Mouse (Mus musculus) MEL (cell line): Measurements from ENCODE around the gene Cela1.

Source experiments
- GABPA ChIP-seq: IDR thresholded peaks from 2 replicates; pipeline ENCODE4 v1.6.1; 2012; ENCODE audit warnings: low read depth, mild to moderate bottlenecking, inconsistent platforms, low read length, improper control_type of control experiment, moderate library complexity
- JUND ChIP-seq: IDR thresholded peaks from 2 replicates; pipeline ENCODE4 v1.6.1; 2011; ENCODE audit warnings: low read depth, mild to moderate bottlenecking, improper control_type of control experiment, low read length
- POLR2A ChIP-seq, 2 experiments: IDR thresholded peaks; 2 replicates each; pipeline ENCODE4 v1.6.1; 2011 to 2012; ENCODE audit warnings: low read length in 2 of 2, mild to moderate bottlenecking in 2 of 2, control low read depth in 1 of 2, improper control_type of control experiment in 1 of 2, low read depth in 1 of 2, moderate library complexity in 1 of 2; ENCODE audit not compliant: control insufficient read depth in 1 of 2, insufficient read depth in 1 of 2, poor library complexity in 1 of 2
- TCF12 ChIP-seq: IDR thresholded peaks from 2 replicates; pipeline ENCODE4 v1.6.1; 2014; ENCODE audit warnings: low read depth, mild to moderate bottlenecking, inconsistent platforms, low read length, improper control_type of control experiment, moderate library complexity

DNA sequence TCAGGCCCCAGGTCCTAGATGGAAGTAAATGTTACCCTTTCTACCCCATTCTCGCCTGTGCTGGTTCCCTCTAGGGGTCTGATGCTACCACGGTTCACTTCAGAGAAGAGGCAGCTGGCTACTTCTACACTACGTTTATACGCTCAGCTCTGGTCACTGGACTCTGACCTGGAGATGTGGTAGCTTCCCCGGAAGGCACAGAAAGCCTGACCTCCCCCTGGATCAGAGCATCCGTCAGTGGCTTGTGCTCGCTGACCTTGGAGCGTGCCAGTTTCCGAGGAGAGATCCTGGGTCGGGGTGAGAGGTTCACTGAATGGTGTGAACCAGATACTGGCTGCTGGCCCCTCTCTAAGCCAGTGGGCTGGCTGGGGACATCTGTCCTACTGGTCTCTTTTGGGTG, 10.4 kb upstream of the Cela1 start:
- no peak for TF ChIP-seq JUND
- TF ChIP-seq TCF12, result no peak
- no peak for TF ChIP-seq POLR2A (IDR thresholded peaks at IDR 0.05; ENCODE audit: control insufficient read depth in 1 of 2, insufficient read depth in 1 of 2, low read depth in 1 of 2, low read length in 2 of 2, poor library complexity in 1 of 2)
- TF ChIP-seq GABPA, result no peak
